Mouse (Mus musculus) embryonic fibroblast, embryonic 13.5 days (primary cell): ENCODE data around the gene Arf3.

Source experiments
- CTCF ChIP-seq: IDR thresholded peaks from 2 replicates; pipeline ENCODE4 v1.5.1; 2011; ENCODE audit warnings: mild to moderate bottlenecking, control low read depth, low read length, moderate library complexity, borderline replicate concordance; ENCODE audit not compliant: insufficient read depth
- POLR2A ChIP-seq: IDR thresholded peaks from 2 replicates; pipeline ENCODE4 v1.6.1; 2011; ENCODE audit warnings: low read depth, mild to moderate bottlenecking, control low read depth, low read length, moderate library complexity

DNA sequence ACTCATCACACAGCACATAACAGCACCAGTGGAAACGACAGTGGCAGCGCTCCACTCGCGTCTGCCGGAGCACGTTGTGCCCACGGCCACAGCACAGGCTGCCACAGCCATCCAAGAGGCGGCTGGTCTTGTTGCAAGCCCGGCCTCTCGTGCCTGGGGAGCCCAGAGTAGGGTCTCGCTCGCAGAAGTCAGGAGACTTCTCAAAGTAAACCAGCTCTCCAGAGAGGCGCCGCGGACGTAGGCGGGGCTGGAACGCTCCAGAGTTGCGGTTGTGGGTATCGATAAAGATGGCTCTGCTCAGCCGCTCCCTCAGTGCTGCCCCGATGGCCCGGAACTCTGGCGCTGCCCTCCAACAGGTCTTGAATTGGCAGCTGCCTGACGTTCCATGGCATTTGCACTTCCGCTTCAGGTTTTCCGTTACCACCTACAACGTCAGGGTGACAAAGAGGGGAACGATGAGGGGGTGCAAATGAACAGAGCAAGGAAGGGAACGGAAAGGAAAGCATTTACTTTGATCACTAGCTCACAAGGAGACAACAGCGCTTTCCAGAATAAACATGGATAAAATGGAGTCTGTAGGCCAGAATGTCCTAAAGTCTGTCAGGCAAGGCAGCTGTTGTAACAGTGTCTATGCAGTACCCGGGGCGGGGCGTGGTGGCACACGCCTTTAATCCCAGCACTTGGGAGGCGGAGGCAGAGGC lies 9.6 kb upstream of the Arf3 start:
- no peak for TF ChIP-seq CTCF
- TF ChIP-seq POLR2A, result no peak
